Mouse (Mus musculus) heart, adult 2 months (tissue): Measurements from ENCODE around the gene Gpr119. TPM values are rescaled to one million over a fixed set of nuclear protein-coding genes. Genes with fewer than 3 reads are reported as not detected.

Experiments used
- DNase-seq, 2 experiments: peaks; one replicate each; pipeline ENCODE4 v3.0.0; 2021
- H3K27ac ChIP-seq: fragments of 200-600 bp; 2 replicates; pipeline ENCODE4 v1.8.1; 2022
- H3K27me3 ChIP-seq: fragments of 200-500 bp; 2 replicates; pipeline ENCODE4 v1.6.1; 2012; ENCODE audit warnings: mild to moderate bottlenecking, low read length, inconsistent platforms, mixed read lengths; ENCODE audit not compliant: control insufficient read depth, insufficient read depth
- H3K36me3 ChIP-seq: fragments of 200-500 bp; 2 replicates; pipeline ENCODE4 v1.6.1; 2012; ENCODE audit warnings: low read length, inconsistent platforms; ENCODE audit not compliant: control insufficient read depth, insufficient read depth
- H3K4me1 ChIP-seq: fragments of 200-500 bp; 2 replicates; pipeline ENCODE4 v1.6.1; 2011; ENCODE audit warnings: low read length; ENCODE audit not compliant: control insufficient read depth, insufficient read depth
- H3K4me3 ChIP-seq: fragments of 200-600 bp; 2 replicates; pipeline ENCODE4 v1.8.1; 2022
- H3K79me2 ChIP-seq: fragments of 200-500 bp; replicated peaks from 2 replicates; pipeline ENCODE4 v1.6.1; 2012; ENCODE audit warnings: mild to moderate bottlenecking, inconsistent platforms, low read length, moderate library complexity, mixed read lengths; ENCODE audit not compliant: control insufficient read depth, insufficient read depth
- H3K9ac ChIP-seq: fragments of 200-500 bp; 2 replicates; pipeline ENCODE4 v1.6.1; 2012; ENCODE audit warnings: low read depth, mild to moderate bottlenecking, control low read depth, inconsistent platforms, low read length, mixed read lengths
- CTCF ChIP-seq: fragments of 200-600 bp; IDR thresholded peaks from 2 replicates; pipeline ENCODE4 v1.8.1; 2022; ENCODE audit warnings: antibody characterized with exemption, mild to moderate bottlenecking, moderate library complexity
- EP300 ChIP-seq: fragments of 200-500 bp; IDR thresholded peaks from 2 replicates; pipeline ENCODE4 v1.6.1; 2011; ENCODE audit warnings: low read depth, low read length, control low read depth; ENCODE audit not compliant: insufficient read depth
- POLR2A ChIP-seq: fragments of 200-500 bp; IDR thresholded peaks from 2 replicates; pipeline ENCODE4 v1.6.1; 2011; ENCODE audit warnings: mild to moderate bottlenecking, low read depth, low read length, control low read depth; ENCODE audit not compliant: insufficient read depth
- WGBS: fragments of 180-500 bp; shearing (Covaris S2); methylation state at CpG from one replicate; pipeline ENCODE4 v1.1.7; 2018; 5-methylcytosine and 5-hydroxymethylcytosine counted together
- intact Hi-C: fragments of 180-260 bp; cut with DNase I; formaldehyde crosslinking; loops from one replicate; pipeline ENCODE4 v1.15.1; 2025
- polyA plus RNA-seq: library from polyadenylated mRNA; depleted of rRNA; stranded (reverse); fragments of >200 nt; gene quantifications from 2 replicates; pipeline ENCODE4 v1.2.3, GENCODE M21; 2012
- total RNA-seq, 2 experiments: library from RNA; stranded (reverse); gene quantifications; 2 replicates each; pipeline ENCODE4 v1.2.3; 2021

Gene Gpr119
- total and polyA plus RNA-seq, 3 experiments, result 0.04 TPM; not detected in 2

DNA sequence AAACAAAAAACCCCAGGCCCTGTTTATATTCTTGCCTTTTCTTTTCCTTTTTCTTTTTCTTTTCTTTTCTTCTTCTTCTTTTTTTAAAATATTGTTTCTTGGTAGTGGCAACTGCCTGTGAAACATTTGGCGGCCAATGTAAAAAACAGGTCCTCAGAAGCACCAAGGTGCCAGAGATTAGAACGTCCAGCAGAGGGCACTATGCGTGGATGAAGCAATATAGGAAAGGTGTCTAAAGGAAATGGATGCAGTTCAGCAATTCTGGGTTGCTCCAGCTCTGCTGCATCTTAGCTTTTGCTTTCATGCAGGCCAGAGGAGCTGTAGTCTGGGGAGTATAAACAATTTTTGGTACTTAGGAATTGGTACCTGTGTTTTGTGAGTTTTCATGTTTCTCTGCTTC, 9.2 kb upstream of the Gpr119 start:
- Histone ChIP-seq H3K79me2 (no peaks in the 10 kb centered on the region), H3K27me3 (no peaks in the 10 kb centered on the region), H3K4me3 (no peak overlapping the region), H3K36me3 (no peaks in the 10 kb centered on the region), H3K9ac (no peak overlapping the region), H3K27ac (no peak overlapping the region), H3K4me1 (no peaks in the 10 kb centered on the region)
- TF ChIP-seq POLR2A (no peak), CTCF (peak; percentile 87)
- 19% methylated on average over 3 of the region's 3 CpGs for WGBS
- intact Hi-C loops, result loop anchor here (10.0 kb wide), 1 partner anchor 621 kb away; no protein-coding TSS in a partner anchor
- DNase-seq, result peak; percentile 6 to 41

DNA sequence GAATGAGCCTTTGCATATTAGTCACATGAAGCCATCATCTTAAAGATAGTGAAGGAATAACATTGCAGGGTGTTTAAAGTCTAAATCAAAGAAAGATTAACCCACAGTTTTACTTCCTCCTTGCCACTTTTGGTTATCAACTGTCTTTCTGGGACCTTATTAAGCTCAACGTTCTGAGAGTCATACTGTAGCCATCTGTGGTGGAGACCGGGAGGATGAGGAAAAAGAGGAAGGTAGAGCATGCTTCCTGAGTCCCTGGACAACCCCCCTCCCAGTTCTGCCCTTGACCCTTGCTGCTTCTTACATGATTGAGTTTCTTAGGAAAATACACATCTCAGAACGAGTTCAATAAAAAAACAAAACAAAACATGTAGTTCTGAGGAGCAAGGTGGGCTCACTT, 2.6 kb downstream of the Gpr119 start:
- no peaks in the 10 kb centered on the region for H3K4me1 ChIP-seq
- no peaks in the 10 kb centered on the region for H3K36me3 ChIP-seq
- no peak for TF ChIP-seq POLR2A
- TF ChIP-seq CTCF, result no peak
- TF ChIP-seq EP300, result no peak
- no peaks in the 10 kb centered on the region for H3K27me3 ChIP-seq
- intact Hi-C loops, result no loop called here
- no peaks in the 10 kb centered on the region for H3K79me2 ChIP-seq
- H3K4me3 ChIP-seq, result no peak overlapping the region
- no peak overlapping the region for H3K27ac ChIP-seq
- no peak for DNase-seq
- no peak overlapping the region for H3K9ac ChIP-seq
- WGBS, result 44% methylated on average over 3 of the region's 3 CpGs

DNA sequence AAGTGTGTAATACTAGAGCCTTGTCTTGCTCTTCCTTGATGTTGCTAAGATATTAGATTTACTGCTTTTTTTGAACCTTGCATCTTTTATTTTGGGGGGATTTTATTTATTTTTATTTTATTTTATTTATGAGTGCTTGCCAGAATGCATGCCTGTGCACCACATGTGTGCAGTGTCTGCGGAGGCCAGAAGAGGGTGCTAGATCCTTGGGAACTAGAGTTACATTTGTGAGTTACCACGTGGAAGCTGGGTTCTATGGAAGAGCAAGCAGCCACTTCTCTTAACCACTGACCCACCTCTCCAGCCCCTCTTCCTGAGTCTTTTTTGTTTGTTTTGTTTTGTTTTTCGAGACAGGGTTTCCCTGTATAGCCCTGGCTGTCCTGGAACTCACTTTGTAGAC, 4.7 kb downstream of the Gpr119 start:
- Histone ChIP-seq H3K4me3 (no peak overlapping the region), H3K4me1 (no peaks in the 10 kb centered on the region), H3K79me2 (no peaks in the 10 kb centered on the region), H3K9ac (no peak overlapping the region), H3K27me3 (no peaks in the 10 kb centered on the region), H3K27ac (no peak overlapping the region), H3K36me3 (no peaks in the 10 kb centered on the region)
- TF ChIP-seq CTCF (peak; percentile 25), EP300 (no peak)
- DNase-seq, result no peak
- 56% methylated on average over 3 of the region's 3 CpGs for WGBS
- intact Hi-C loops, result no loop called here

DNA sequence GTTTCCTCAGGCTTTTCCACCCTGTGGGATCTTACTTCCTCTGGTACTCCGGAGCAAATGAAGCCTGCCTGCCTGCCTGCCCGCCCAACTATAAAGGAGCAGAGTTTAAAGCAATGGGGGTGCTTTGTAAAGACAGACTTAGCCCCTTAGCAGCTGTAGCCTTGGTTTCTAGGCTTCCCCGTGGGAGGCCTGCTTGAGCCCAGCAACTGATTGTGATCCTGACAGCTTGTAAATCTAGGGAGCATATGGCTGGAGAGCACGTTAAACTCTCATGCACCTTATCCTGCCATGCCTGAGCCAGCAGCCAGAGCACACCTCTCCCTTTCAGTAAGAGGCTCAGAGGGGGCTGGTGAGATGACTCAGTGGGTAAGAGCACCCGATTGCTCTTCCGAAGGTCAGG, 7.5 kb downstream of the Gpr119 start:
- Histone ChIP-seq H3K27ac (no peak overlapping the region), H3K9ac (no peak overlapping the region), H3K27me3 (no peaks in the 10 kb centered on the region), H3K79me2 (no peaks in the 10 kb centered on the region), H3K36me3 (no peaks in the 10 kb centered on the region), H3K4me3 (no peak overlapping the region), H3K4me1 (no peaks in the 10 kb centered on the region)
- TF ChIP-seq CTCF (no peak), POLR2A (no peak), EP300 (no peak)
- 44% methylated on average over 6 of the region's 6 CpGs for WGBS
- intact Hi-C loops, result no loop called here
- DNase-seq, result no peak

DNA sequence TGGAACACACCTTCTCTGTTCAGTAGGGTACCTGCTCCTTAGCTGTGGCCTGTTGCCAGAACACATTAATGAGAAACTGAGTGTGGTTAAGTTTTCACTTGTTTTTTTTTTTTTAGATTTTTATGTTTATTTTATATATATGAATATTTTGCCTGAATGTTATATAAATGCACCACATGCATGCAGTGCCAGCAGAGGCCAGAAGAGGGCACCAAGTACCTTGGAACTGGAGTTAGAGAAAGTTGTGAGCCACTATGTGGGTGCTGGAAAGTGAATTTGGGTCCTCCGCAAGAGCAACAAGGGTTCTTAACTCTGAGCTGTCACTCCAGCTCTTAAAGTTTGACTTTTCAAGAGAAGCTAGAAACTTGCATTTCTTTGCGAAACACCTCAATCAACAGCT, 30.2 kb downstream of the Gpr119 start:
- Histone ChIP-seq H3K4me3 (no peak overlapping the region), H3K4me1 (no peaks in the 10 kb centered on the region), H3K9ac (no peak overlapping the region), H3K27me3 (no peaks in the 10 kb centered on the region), H3K36me3 (no peaks in the 10 kb centered on the region), H3K27ac (no peak overlapping the region), H3K79me2 (no peaks in the 10 kb centered on the region)
- peak; percentile 2 to 52 for DNase-seq
- intact Hi-C loops, result no loop called here
- TF ChIP-seq POLR2A (no peak), EP300 (no peak), CTCF (peak; percentile 78)
- WGBS, result 84% methylated on average over 2 of the region's 2 CpGs

DNA sequence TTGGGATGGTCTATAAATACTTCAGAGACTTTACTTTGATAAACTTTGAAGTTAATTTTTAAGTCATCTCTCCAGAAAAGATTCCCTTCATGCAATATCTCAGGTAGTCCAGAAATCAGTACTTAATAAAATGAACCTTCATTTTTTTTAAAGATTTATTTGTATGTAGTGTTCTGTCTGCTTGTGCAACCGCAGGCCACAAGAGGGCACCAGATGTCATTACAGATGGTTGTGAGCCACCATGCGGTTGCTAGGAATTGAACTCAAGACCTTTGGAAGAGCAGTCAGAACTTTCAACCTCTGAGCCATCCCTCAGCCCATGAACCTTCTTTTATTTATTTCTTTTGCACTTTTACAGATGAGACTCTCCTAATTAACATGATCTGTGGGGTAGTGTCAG, 37.2 kb downstream of the Gpr119 start:
- Histone ChIP-seq H3K4me1 (no peaks in the 10 kb centered on the region), H3K27ac (no peak overlapping the region), H3K36me3 (no peaks in the 10 kb centered on the region), H3K27me3 (no peaks in the 10 kb centered on the region), H3K9ac (no peak overlapping the region), H3K79me2 (no peaks in the 10 kb centered on the region), H3K4me3 (no peak overlapping the region)
- no peak for DNase-seq
- no peak for TF ChIP-seq POLR2A
- TF ChIP-seq EP300, result no peak
- TF ChIP-seq CTCF, result peak; percentile 47
- 68% methylated on average over 2 of the region's 2 CpGs for WGBS
- intact Hi-C loops, result no loop called here

DNA sequence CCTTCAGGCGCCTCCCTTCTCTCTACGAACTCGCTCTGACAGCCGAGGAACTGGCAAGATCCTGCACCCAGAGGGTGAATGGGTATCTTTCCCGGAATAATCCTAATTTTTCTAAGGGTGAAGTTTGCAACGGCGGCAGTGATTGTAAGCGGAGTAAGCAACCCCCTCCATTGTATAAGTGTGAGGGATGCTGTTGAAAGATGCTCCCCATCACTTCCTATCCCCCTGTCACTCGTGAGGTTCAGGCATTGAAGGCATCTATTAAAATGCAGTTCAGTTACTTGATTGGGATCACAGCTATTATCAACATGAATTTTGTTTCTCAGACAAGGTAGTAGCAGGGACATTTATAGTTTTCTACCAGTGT, 50.2 kb downstream of the Gpr119 start:
- H3K36me3 ChIP-seq, result no peaks in the 10 kb centered on the region
- H3K27ac ChIP-seq, result no peak overlapping the region; the same call in 1 of the 2 replicates
- H3K79me2 ChIP-seq, result no peaks in the 10 kb centered on the region
- intact Hi-C loops, result no loop called here
- no peaks in the 10 kb centered on the region; the same call in 1 of the 2 replicates for H3K4me1 ChIP-seq
- H3K27me3 ChIP-seq, result no peaks in the 10 kb centered on the region
- H3K4me3 ChIP-seq, result peak overlapping the region; percentile 67
- DNase-seq, result no peak
- H3K9ac ChIP-seq, result peak overlapping the region; percentile 22; the same call in 1 of the 2 replicates
- 25% methylated on average over 9 of the region's 9 CpGs for WGBS
- TF ChIP-seq CTCF (no peak), EP300 (no peak), POLR2A (no peak)
